Mouse (Mus musculus): ENCODE measurements around the gene Fbxw2. TPM values are rescaled to one million over a fixed set of nuclear protein-coding genes. Genes with fewer than 3 reads are reported as not detected.
A peak's percentile ranks its signal among the peaks of the same experiment; 100 is the strongest.
"Not testable (repeated sequence)": the region's sequence is repeated elsewhere in the genome, so short reads cannot be mapped to it uniquely, and the experiment has no call there.

Gene Fbxw2
- polyA plus RNA-seq, 1 experiment from 2014 or later: 106 TPM

- not testable (repeated sequence) for H3K4me3 ChIP-seq (ENCODE audit: low read length); H3K27me3 ChIP-seq (replicated peaks; ENCODE audit: control insufficient read depth, insufficient read depth, low read length); ATAC-seq; H3K9me3 ChIP-seq (ENCODE audit: control insufficient read depth, low read length); H3K9ac ChIP-seq (ENCODE audit: low read depth, low read length); H3K4me1 ChIP-seq (ENCODE audit: control insufficient read depth, insufficient read depth, low read depth, low read length); H3K4me2 ChIP-seq (ENCODE audit: low read length); H3K27ac ChIP-seq (ENCODE audit: low read depth, low read length); H3K36me3 ChIP-seq (ENCODE audit: control insufficient read depth, insufficient read depth, low read length)
- 91% methylated on average over 2 of the region's 2 CpGs for WGBS
Measured at GRCm38 (mm10) chr2:34792543-34792942, 33.6 kb downstream of the Fbxw2 start.

GRCm38 (mm10) chr2:34790282-34790681 is 35.8 kb downstream of the Fbxw2 start:
- 94% methylated on average over 8 of the region's 8 CpGs for WGBS
- H3K4me1 ChIP-seq (ENCODE audit: control insufficient read depth, insufficient read depth, low read depth, low read length): no peaks in the 10 kb centered on the region
- H3K27me3 ChIP-seq (replicated peaks; ENCODE audit: control insufficient read depth, insufficient read depth, low read length): no peaks in the 10 kb centered on the region
- H3K9ac ChIP-seq (ENCODE audit: low read depth, low read length): no peak overlapping the region
- H3K27ac ChIP-seq (ENCODE audit: low read depth, low read length): no peak overlapping the region
- no peak for ATAC-seq
- H3K9me3 ChIP-seq (ENCODE audit: control insufficient read depth, low read length): no peaks in the 10 kb centered on the region
- H3K4me3 ChIP-seq (ENCODE audit: low read length): no peak overlapping the region
- no peak overlapping the region for H3K4me2 ChIP-seq (ENCODE audit: low read length)
- H3K36me3 ChIP-seq (ENCODE audit: control insufficient read depth, insufficient read depth, low read length): no peaks in the 10 kb centered on the region

- Histone ChIP-seq H3K36me3 (ENCODE audit: control insufficient read depth, insufficient read depth, low read length) (peaks cover 16% of the 10 kb centered on the region), H3K9ac (ENCODE audit: low read depth, low read length) (no peak overlapping the region), H3K9me3 (ENCODE audit: control insufficient read depth, low read length) (no peaks in the 10 kb centered on the region), H3K27ac (ENCODE audit: low read depth, low read length) (no peak overlapping the region), H3K4me2 (ENCODE audit: low read length) (no peak overlapping the region), H3K27me3 (replicated peaks; ENCODE audit: control insufficient read depth, insufficient read depth, low read length) (no peaks in the 10 kb centered on the region), H3K4me1 (ENCODE audit: control insufficient read depth, insufficient read depth, low read depth, low read length) (no peaks in the 10 kb centered on the region), H3K4me3 (ENCODE audit: low read length) (no peak overlapping the region)
- no peak for ATAC-seq
- WGBS: 72% methylated on average over 2 of the region's 2 CpGs
Measured at GRCm38 (mm10) chr2:34784085-34784484, 42.0 kb downstream of the Fbxw2 start.

- H3K4me2 ChIP-seq (ENCODE audit: low read length): no peak overlapping the region
- 96% methylated on average over 14 of the region's 14 CpGs for whole genome bisulfite sequencing
- H3K27me3 ChIP-seq (replicated peaks; ENCODE audit: control insufficient read depth, insufficient read depth, low read length): no peaks in the 10 kb centered on the region
- no peak overlapping the region for H3K27ac ChIP-seq (ENCODE audit: low read depth, low read length)
- H3K4me3 ChIP-seq (ENCODE audit: low read length): no peak overlapping the region
- H3K9me3 ChIP-seq (ENCODE audit: control insufficient read depth, low read length): no peaks in the 10 kb centered on the region
- H3K4me1 ChIP-seq (ENCODE audit: control insufficient read depth, insufficient read depth, low read depth, low read length): no peaks in the 10 kb centered on the region
- no peak for ATAC-seq
- H3K9ac ChIP-seq (ENCODE audit: low read depth, low read length): no peak overlapping the region
- peaks cover 18% of the 10 kb centered on the region for H3K36me3 ChIP-seq (ENCODE audit: control insufficient read depth, insufficient read depth, low read length)
Measured at GRCm38 (mm10) chr2:34783064-34784020, 42.8 kb downstream of the Fbxw2 start.

GRCm38 (mm10) chr2:34777237-34777868 is 48.8 kb downstream of the Fbxw2 start:
- Histone ChIP-seq H3K4me2 (ENCODE audit: low read length) (peak overlapping the region; percentile 19; the same call in 1 of the 2 replicates), H3K9me3 (ENCODE audit: control insufficient read depth, low read length) (no peaks in the 10 kb centered on the region), H3K4me1 (ENCODE audit: control insufficient read depth, insufficient read depth, low read depth, low read length) (peaks cover 47% of the 10 kb centered on the region), H3K27me3 (replicated peaks; ENCODE audit: control insufficient read depth, insufficient read depth, low read length) (no peaks in the 10 kb centered on the region), H3K4me3 (ENCODE audit: low read length) (no peak overlapping the region), H3K9ac (ENCODE audit: low read depth, low read length) (no peak overlapping the region), H3K36me3 (ENCODE audit: control insufficient read depth, insufficient read depth, low read length) (peaks cover 41% of the 10 kb centered on the region), H3K27ac (ENCODE audit: low read depth, low read length) (no peak overlapping the region)
- 77% methylated on average over 1 of the region's 1 CpGs for WGBS
- no peak for ATAC-seq

GRCm38 (mm10) chr2:34774493-34774892 is 51.6 kb downstream of the Fbxw2 start:
- WGBS: 88% methylated on average over 6 of the region's 6 CpGs
- Histone ChIP-seq H3K9me3 (ENCODE audit: control insufficient read depth, low read length) (no peaks in the 10 kb centered on the region), H3K9ac (ENCODE audit: low read depth, low read length) (no peak overlapping the region), H3K36me3 (ENCODE audit: control insufficient read depth, insufficient read depth, low read length) (peaks cover 41% of the 10 kb centered on the region), H3K27ac (ENCODE audit: low read depth, low read length) (no peak overlapping the region), H3K4me1 (ENCODE audit: control insufficient read depth, insufficient read depth, low read depth, low read length) (peaks cover 51% of the 10 kb centered on the region), H3K27me3 (replicated peaks; ENCODE audit: control insufficient read depth, insufficient read depth, low read length) (no peaks in the 10 kb centered on the region), H3K4me3 (ENCODE audit: low read length) (no peak overlapping the region), H3K4me2 (ENCODE audit: low read length) (peak overlapping the region; percentile 72)
- ATAC-seq: no peak

GRCm38 (mm10) chr2:34773673-34774072 is 52.4 kb downstream of the Fbxw2 start:
- Histone ChIP-seq H3K4me1 (ENCODE audit: control insufficient read depth, insufficient read depth, low read depth, low read length) (peaks cover 51% of the 10 kb centered on the region), H3K9me3 (ENCODE audit: control insufficient read depth, low read length) (no peaks in the 10 kb centered on the region), H3K4me3 (ENCODE audit: low read length) (peak overlapping the region; percentile 61), H3K27me3 (replicated peaks; ENCODE audit: control insufficient read depth, insufficient read depth, low read length) (no peaks in the 10 kb centered on the region), H3K9ac (ENCODE audit: low read depth, low read length) (no peak overlapping the region), H3K27ac (ENCODE audit: low read depth, low read length) (no peak overlapping the region), H3K4me2 (ENCODE audit: low read length) (peak overlapping the region; percentile 72), H3K36me3 (ENCODE audit: control insufficient read depth, insufficient read depth, low read length) (peaks cover 38% of the 10 kb centered on the region)
- ATAC-seq: no peak
- WGBS: 92% methylated on average over 4 of the region's 4 CpGs

- H3K4me2 ChIP-seq (ENCODE audit: low read length): peak overlapping the region; percentile 72
- no peak for ATAC-seq
- H3K9me3 ChIP-seq (ENCODE audit: control insufficient read depth, low read length): no peaks in the 10 kb centered on the region
- 4% methylated on average over 50 of the region's 50 CpGs for WGBS
- H3K36me3 ChIP-seq (ENCODE audit: control insufficient read depth, insufficient read depth, low read length): peaks cover 34% of the 10 kb centered on the region
- no peaks in the 10 kb centered on the region for H3K27me3 ChIP-seq (replicated peaks; ENCODE audit: control insufficient read depth, insufficient read depth, low read length)
- peak overlapping the region; percentile 61 for H3K4me3 ChIP-seq (ENCODE audit: low read length)
- peak overlapping the region; percentile 83 for H3K27ac ChIP-seq (ENCODE audit: low read depth, low read length)
- peaks cover 47% of the 10 kb centered on the region for H3K4me1 ChIP-seq (ENCODE audit: control insufficient read depth, insufficient read depth, low read depth, low read length)
- H3K9ac ChIP-seq (ENCODE audit: low read depth, low read length): peak overlapping the region; percentile 77
Measured at GRCm38 (mm10) chr2:34772252-34773235, 53.6 kb downstream of the Fbxw2 start.
